Mouse (Mus musculus) ovary, postnatal 10 days (tissue): ENCODE measurements around the gene Bahcc1.

Experiments
- DNase-seq: peaks from one replicate; pipeline ENCODE4 v3.0.0; 2022; ENCODE audit warnings: low spot score

Bahcc1 gene

DNA sequence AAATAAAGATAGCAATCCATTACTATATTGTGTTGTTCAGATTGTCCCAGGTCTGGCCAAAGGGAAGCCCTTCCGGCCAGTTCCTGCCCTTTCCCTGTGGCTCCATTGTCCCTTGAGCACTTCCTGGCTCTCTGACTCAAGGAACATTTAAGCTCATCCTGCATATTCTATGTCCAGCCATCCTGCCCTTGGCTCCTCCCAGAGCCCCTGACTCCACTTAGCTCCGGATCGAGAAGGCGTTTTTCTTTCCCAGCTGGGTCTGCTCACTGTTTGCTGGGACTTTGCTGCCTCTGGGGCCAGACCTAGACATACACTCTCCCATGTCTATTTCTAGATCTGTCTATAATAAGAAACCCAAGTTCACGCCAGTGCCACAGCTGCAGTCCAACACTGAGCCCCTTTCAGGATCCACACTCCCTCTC lies 26.1 kb upstream of the Bahcc1 start:
- DNase-seq = no peak

DNA sequence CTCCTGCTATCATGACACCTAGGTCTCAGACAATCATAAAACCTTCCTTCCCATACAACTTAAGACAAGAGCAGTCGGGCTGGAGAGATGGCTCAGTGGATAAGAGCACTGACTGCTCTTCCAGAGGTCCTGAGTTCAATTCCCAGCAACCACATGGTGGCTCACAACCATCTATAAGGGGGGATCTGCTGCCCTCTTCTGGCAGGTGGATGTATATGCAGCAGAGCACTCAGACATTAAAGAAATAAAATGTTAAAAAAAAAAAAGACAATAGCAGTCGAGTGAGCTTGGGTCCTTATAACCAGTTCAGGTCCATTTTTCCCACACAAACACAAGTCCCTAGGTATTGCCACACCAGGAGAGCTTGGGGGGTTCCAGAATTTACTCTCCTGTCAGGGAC lies 23.9 kb upstream of the Bahcc1 start:
- DNase-seq = no peak

- DNase-seq = no peak
These were observed 23.3 kb upstream of the Bahcc1 start for GRCm38 (mm10) chr11:120209462-120209861.

GRCm38 (mm10) chr11:120215726-120216241 lies 17.0 kb upstream of the Bahcc1 start:
- DNase-seq = no peak

DNA sequence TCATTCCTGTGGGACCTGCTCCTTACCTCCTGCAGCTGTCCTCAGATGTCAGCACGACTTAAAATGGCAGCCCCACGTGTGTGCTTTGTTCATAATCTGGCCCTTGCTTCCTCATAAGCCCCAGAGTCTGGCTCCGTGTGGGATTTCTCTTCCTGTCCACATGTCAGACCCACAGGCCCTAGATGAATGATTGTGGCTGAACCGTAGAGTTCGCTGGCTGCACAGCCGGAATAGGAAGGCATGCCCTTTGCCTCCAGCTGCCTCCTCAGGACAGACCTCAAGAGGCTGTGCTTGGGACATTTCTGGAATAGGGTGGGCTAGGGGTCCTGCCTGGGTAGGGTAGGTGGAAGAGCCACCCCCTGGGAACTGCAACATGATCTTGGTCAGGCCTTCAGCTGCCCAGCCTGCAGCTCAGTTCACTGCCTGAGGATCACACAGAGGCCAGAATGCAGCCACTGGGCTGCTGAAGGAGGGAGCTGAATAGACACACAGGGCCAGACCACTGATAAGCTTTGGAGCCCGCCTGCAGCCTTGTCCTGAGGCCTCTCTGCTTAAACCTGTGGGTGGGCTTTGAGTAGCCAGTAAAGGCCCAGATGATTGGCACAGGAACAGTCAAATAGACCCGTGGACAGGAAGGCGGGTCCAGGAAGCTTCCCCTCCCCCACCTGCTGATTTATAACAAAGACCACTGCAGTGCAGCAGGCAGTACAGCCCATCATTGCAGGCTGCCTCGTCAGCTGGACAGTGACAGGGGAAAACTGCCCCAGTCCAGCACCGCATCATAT lies 16.0 kb upstream of the Bahcc1 start:
- no peak for DNase-seq

GRCm38 (mm10) chr11:120218176-120218856 lies 14.4 kb upstream of the Bahcc1 start:
- no peak for DNase-seq

DNA sequence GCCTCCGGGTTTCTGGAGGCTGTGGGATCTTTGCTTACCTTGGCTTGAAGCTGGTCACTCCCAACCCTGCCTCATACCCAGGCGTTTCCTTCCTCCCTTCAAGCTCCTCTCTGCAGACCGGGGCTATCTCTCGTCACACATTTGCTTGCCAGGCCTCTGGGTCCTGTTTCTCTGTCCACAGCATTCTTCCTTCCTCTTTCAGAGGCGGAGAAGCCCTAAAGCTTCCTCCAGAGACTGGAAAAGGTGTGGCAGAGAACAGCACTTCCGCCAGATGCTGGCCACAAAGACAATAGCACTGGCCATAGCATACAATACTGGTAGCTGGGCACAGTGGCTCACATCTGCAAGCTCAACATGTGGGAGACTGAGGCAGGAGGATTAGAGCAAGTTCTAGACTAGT lies 13.8 kb upstream of the Bahcc1 start:
- DNase-seq = no peak

GRCm38 (mm10) chr11:120219916-120220522 lies 12.7 kb upstream of the Bahcc1 start:
- no peak for DNase-seq

DNA sequence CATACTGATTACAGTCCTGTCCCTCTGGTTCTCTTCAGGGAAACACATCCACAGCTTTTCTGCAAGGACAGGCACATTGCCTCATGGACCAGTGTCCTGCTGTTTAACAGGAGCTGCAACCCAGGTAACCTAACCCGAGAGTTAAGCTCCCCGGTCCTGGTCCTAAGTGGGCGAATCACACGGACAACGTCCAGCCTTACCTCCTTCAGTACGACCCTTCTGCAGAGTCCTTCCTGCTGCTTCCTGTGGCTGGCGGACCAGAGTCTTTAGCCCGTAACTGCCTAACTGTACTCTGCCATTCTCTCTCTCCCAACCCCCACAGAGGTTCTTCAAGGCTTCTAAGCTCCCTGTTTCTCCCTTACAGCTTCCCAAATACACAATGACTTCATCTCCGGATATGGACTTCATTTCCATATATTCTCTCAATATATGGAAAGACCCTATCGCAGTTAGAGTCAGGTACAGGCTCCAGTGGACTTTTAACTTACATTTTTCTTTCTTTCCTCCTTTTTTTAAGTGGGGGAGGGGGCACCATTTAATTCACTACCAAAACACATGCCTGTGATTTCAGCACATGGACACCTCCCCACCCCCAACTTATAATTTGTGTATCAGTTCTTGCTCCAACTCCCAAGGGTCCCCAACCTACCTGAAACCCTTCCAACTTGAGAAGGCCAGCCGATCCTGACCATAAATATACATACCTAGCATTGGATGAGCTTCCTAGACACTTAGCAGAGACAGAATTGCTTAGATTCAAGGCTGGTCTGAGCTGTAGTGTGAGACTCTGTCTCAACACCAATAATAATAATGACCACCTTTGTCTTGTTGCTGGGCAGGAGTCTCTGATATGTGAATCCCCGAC lies 11.6 kb upstream of the Bahcc1 start:
- no peak for DNase-seq

DNA sequence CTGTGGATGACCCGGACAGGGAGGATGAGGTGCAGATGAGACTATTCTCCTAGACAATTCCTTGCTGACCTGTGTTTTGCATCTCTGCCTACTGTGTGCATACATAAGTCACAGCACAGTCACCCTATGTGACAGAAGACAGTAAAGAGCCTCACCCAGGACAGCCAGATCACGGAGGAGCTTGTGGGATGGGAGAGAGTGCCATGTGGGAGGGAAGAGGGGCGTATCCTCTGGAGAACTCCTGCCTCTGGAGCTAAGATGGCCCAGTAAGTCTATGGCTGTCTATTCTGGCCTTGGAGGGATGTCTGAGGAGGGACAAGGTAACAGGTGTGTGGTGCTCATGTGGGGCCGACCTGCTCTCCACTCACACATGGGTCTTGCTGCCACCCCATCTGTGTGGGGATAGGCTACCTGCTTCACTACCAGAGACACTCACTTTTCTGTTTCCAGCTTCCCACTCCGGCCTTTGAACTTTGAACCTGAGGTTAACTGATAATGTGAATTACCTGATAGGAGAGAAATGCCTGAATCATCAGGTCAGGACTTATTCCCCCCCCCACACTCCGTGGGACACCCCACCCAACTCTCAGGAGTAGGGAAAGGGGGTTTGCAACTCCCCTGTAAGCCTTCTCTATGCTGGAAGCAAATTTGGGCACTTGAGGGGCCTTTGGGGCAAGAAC lies 10.2 kb upstream of the Bahcc1 start:
- no peak for DNase-seq

GRCm38 (mm10) chr11:120223586-120224487 lies 8.9 kb upstream of the Bahcc1 start:
- no peak for DNase-seq

DNA sequence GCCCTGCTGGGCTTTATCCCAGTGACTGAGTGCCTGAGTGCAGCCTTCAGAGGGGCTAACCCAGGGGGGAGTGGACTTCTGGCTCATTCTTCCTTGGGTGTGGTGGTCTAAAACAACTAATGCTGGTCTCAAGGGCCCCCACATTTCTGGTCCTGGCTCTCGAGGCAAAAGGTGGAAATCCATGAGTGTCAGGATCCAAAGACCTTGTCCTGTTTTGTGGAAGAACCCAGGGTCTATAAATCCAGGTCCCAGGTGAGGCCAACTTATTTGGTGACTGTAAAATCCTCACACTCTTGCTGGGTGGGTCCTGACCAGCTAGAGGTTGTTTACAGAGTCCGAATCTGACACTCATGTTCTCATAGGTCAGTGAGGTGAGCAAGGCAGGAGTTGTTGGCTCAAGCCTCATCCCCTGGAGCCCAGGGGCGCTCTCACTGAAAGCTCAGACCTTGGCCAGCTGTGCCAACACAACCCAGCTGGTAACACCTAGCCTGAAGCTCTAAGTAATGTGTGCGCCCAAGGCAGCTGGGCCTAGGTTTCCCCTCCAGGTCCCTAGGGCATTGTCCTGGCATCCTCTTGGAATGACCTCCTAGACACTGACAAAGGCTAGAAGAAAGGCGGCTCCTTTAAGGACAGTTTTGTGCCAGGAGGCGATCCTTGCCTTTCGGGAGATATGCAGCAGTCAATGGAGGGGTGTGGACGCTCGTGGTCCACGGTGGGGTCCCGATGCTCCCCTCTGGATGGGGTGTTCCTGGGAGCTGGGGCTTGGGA lies 8.1 kb upstream of the Bahcc1 start:
- DNase-seq = no peak

DNA sequence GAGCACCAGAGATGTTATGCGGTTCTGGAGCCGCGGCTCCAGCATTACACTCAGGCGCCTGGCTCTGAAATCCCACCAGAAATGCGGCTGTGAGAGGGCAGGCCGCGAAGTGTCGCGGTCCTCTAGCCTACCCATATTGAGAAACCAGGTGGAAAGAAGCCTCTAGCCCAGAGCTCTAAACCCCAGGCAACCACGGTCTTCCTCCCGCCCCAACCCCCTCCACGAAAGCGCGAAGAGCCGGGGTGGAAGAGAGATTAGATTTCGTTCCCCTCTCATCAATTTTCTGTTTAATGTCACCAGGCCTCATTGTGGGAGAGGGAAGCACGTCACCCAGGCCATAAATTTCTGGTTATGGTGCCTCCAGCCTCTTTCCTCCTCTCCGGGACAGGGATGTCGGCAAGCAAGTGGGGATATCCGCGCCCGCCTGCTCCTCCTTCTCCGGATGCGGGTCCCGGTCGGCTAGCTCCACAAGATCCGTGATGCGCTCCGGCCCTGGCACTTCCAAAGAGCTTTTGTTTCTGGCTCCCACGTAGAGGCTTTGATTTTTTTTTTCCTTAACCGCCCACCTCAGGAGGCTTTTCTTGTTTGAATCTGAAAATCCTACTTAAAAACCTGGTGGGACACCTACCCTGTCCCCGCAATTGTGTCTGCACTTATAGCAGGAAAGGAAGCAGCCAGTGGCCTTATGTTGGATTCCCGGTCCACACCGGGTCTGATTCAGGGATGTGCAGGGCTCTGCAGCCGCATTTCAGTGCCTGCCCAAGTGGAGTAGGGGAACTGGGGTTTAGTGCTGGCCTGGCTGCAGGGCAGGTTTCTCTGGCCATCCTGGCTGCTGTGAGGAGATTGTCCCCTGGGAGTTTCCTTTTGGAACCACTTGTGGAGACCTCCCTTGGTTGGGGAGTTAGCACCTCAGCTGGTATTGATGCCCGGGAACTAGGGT lies 7.2 kb upstream of the Bahcc1 start:
- no peak for DNase-seq

- no peak for DNase-seq
These were observed 6.1 kb upstream of the Bahcc1 start for GRCm38 (mm10) chr11:120226421-120227280.

DNA sequence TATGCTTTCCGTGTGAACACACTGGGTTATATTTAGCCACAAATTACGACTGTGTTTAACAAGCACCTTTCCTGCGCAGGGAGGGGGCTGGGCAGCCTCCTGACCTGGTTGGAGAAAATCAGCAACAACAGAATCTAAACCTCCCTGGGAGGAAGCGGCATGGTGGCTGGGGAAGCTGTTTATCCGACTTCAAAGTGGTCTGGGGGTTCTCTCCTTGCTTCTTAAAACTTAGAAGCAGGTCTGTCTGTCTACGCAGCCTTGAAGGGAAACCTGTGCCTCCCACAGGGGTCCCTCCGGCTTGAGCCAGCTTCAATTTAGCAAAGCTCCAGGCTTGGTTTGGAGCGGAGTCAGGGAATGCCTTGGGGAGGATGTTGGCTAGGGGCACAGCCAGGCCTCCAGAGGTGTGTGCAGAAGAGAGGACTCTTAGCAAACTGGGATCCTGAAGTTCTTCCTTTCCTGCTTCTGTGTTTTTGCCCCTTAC lies 5.1 kb upstream of the Bahcc1 start:
- DNase-seq = no peak

GRCm38 (mm10) chr11:120228116-120228890 lies 4.4 kb upstream of the Bahcc1 start:
- DNase-seq = no peak
